Mouse (Mus musculus) 3T3-L1 (cell line): ENCODE measurements around the gene Olfr449.

Experiments used
- DNase-seq: peaks from one replicate; pipeline ENCODE4 v3.0.0-alpha.2; 2015; ENCODE audit warnings: low read depth, low spot score

The Olfr449 gene

DNA sequence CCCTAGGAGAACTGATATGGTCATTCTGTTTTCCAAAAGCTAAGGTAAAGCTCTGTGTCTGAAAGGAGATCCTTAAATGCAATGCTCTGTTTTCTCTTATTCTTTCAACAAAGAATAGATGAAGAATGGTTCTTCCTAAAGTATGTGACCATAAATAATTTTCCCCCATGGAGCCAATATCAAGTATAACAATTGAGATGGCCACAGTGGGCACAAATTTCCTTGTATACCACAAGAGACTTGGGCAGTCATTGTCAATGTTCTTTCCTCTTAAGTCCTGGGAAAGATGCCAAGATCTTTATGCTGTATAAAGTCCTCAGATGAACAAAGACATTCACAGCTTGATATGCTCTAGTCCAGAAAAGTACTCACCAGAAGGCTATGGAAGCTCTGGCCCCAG lies at the start of gene Olfr449:
Gene Olfr449 (plus strand): TSS at position 301 of the 400 bp plus-strand sequence.
- DNase-seq = no peak

DNA sequence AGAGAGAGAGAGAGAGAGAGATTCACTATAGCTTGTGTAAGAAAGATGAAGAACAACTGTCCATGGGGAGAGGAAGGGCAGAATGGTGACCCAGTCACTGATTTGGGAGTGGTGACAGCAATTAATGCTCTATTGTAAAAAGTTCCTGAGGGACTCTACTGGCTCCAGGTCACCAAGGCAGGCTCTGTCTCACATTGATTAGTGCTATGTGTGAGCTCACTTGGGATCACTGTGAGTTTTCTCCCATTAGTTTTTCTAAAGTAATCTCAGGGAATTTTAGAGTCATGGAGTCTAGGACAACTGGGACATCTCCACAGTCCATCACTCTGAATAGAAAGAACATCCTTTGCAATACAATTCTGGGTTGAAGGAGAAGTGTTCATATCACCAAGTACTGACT lies 49.4 kb upstream of the Olfr449 start, which contains the start of gene Olfr452:
Gene Olfr452 (plus strand): TSS at position 301 of the 400 bp plus-strand sequence.
- DNase-seq = no peak

DNA sequence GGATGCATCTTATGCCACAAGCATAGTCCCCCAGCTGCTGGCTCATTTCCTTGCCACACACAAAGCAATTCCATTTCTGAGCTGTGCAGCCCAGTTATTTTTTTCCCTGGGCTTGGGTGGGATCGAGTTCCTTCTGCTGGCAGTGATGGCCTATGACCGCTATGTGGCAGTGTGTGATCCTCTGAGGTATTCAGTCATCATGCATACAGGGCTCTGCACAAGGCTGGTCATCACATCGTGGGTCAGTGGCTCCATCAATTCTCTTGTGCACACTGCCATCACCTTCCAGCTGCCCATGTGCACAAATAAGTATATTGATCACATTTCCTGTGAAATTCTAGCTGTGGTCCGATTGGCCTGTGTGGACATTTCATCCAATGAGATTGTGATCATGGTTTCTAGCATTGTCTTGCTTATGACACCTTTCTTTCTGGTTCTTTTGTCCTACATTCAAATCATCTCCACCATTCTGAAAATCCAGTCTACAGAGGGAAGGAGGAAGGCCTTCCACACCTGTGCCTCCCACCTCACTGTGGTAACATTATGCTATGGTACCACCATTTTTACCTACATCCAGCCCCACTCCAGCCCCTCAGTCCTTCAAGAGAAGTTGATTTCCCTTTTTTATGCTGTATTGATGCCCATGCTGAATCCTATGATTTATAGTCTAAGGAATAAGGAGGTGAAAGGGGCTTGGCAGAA lies 43.8 kb upstream of the Olfr449 start:
- DNase-seq = peak; percentile 27

DNA sequence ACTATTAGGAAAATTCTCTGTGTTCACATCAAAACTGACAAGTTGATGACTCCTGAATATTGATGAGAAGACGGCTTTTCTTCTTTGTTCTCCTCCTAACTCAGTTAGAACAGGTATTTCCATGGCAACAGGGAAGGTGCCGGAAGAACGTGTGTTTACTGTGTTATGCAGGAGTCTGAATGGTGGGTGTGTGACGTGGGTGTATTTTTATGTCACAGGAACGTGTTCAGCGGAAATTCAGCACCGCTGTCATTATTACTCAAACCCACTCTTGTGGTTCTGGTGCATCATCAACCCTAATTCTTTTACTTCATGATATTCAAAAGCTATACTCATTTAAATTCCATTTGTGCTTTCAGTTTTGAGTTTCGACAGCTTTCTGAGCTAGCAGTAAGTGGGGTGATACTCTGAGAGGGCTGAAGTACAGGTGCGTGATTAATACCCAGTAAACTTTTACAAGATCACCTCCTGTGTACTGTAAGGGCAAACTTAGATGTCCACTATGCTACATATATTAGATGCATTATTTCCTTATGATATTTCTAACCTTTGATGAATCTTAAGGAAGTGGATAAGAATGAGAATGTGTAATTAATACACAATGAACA lies 43.1 kb upstream of the Olfr449 start:
- no peak for DNase-seq

DNA sequence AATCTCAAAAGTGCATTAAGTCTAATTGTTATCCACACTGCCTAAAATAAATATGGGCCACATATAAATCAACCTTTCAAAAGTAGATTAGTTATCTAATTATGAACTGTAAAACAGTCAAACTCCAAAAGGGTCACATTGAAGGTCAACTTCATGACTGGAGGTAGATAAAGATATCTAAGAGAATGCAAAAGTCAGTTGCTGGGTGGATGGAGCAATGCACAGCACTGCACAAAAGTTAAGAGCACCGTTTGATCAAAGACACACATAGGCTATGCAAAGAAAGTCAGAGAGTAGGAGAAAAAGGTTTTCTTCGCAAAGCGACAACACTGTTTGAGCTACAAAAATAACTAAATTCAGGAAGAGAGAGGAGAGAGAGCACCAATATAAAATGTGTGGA lies 39.2 kb upstream of the Olfr449 start:
- no peak for DNase-seq

DNA sequence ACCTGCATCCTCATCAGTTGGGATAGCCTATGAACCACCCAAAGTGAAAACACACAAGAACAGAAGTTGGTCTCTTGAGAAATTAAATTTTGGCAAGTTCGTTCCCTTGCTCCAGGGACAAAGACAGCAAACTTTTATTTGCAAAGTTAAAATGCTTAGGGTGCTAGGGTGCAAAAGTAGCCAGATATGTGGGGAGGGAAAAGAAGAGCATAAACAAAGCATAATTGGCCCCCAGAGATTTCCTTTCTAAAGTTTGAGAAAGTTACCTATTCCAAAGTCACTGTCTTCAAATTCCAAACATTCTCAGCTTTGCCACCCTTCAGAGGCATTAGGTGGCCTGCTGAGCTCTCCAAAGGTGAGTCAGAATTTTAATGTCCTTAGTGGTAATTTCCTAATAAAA lies 22.5 kb upstream of the Olfr449 start, which contains the start of gene Olfr450:
Gene Olfr450 (plus strand): TSS at position 301 of the 400 bp plus-strand sequence.
- DNase-seq = no peak

DNA sequence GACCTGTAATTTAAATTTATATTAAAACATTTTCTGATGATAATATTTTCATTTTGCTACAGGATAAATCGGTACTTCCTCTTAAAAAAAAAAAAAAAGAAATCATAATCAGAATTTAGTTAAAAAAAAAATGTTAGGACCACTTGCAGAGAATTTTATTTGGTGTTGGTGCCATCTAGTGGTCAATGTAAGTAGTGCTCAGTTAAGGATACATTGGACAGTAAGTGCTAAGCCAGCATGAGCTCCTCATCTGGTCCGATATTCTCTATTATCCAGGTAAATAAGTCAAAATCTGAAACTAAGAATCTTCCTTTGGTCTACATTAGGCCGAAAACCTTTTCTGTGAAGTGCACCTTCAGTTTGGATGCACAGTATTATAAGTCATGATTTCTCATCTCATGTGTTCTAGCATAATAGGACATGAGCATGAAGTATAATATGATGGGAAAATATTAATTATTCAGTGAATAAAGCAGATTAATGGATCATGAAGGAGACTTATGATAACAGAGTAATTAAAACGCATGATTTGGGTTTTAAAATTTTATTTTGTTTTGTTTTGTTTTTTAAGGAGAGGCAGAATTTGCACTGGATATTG lies 26.1 kb downstream of the Olfr449 start:
- peak; percentile 95 for DNase-seq

DNA sequence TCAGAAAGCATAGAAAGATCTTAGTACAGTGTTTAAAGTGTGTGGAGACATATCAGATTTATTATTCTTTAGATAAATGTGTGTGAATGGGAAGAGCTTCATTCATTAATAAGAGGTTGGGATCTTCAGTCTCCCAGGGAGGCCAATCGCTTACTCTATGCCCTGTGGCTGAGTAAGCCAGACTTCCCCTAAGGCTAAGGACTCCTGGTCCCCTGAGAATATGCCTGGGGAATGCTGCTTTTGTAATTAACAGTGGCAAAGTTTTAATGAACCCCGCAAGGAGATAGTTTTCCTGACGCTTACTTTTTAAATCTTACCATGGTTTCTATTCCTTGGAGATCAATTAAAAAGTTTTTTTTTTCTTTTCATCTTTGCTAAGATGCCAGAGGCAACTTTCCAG lies 35.5 kb downstream of the Olfr449 start:
- DNase-seq = no peak

DNA sequence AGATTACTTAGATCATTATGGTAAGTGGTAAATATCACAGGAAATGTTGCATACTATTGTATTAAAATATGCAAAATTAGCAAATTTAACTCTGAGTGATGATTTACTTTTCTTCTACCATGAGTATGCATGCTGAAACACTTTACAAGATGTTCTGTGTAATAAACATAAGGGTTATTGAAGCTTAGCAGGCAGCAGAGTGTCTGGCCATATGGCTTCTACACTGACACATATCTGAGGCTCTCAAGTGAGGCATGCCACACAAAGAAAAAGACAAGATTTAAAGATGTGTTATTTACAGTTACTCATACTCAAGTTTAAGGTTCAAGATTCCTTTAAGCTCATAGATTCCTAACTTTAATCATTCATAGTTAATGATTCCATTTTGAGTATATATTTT lies 42.1 kb downstream of the Olfr449 start:
- DNase-seq = no peak
